Mouse (Mus musculus) mature B cell (primary cell): ENCODE measurements around the gene Lmx1a.

Source experiments
- in situ Hi-C: fragments of 300-500 bp; cut with MboI; formaldehyde crosslinking; loops from 2 replicates; pipeline ENCODE4 v1.14.3; 2019

The Lmx1a gene

DNA sequence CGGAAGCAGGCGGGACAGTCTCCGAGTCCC lies at the start of gene Lmx1a:
Gene Lmx1a (plus strand): TSS at position 6 of the 30 bp plus-strand sequence.
- in situ Hi-C loops, result no loop called here

- in situ Hi-C loops, result no loop called here
These were observed 44.0 kb upstream of the Lmx1a start for GRCm38 (mm10) chr1:167644866-167645537.

GRCm38 (mm10) chr1:167648670-167649069 lies 40.4 kb upstream of the Lmx1a start:
- in situ Hi-C loops, result no loop called here

GRCm38 (mm10) chr1:167649122-167649633 lies 39.9 kb upstream of the Lmx1a start:
- in situ Hi-C loops, result no loop called here

GRCm38 (mm10) chr1:167652336-167652735 lies 36.7 kb upstream of the Lmx1a start:
- in situ Hi-C loops, result no loop called here

GRCm38 (mm10) chr1:167659065-167659464 lies 30.0 kb upstream of the Lmx1a start:
- in situ Hi-C loops, result no loop called here

DNA sequence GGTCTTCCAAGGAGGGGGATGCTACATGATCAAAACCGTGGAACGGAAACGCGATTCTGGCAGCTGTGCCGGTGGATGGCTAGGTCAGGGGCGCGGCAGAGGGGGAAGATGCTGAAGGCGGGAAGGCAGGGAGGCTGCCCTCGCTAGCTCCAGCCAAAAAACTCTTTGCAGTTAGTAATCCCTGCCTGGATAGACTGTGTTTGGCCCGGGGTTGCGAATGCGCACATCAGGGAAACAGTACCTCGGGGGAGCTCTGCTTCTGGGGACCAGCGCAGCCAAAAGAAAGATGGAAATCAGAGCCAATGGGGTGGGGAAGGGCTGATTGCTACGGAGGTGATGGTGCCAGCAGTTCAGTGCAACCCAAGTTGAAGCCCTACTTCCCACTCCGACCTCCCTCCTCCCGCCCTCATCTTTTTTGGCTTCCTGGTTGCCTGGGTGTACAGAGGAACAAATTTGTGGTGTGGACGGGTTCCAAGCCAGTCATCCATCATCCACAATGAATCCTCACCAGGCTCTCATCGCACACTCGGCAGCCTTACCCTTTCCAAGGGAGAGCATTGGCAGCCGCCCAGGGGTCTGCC lies 28.4 kb upstream of the Lmx1a start:
- in situ Hi-C loops, result no loop called here

- in situ Hi-C loops, result no loop called here
These were observed 27.9 kb upstream of the Lmx1a start for GRCm38 (mm10) chr1:167661123-167661522.

- in situ Hi-C loops, result no loop called here
These were observed 25.9 kb upstream of the Lmx1a start for GRCm38 (mm10) chr1:167663136-167663535.

GRCm38 (mm10) chr1:167669796-167670195 lies 19.2 kb upstream of the Lmx1a start:
- in situ Hi-C loops, result no loop called here

DNA sequence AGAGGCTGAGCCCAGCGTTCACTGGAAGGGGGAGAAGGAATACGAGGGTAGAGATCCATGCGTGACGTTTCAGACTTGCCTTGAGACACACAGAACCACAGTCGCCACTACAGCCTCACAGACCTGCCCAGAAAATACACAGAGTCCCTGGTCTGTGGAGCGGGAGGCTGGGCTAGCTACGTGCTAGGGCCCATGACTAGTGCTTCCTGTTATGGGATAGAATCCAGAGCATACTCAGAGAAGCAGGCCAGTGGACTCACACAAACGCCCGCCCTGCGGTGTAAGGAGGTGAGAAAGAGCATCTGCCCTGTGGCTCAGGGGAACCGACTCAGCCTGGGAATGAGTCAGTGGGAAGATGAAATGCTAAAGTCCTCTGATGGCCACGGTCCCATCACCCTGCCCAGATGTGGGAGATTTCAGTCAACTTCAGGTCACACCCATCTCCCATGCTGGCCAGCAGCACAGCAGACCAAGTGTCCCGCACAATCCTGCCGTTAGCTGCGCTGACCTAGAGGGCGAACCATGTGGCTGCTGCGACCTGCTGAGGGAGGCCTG lies 16.5 kb upstream of the Lmx1a start:
- in situ Hi-C loops, result no loop called here

- in situ Hi-C loops, result no loop called here
These were observed 10.0 kb upstream of the Lmx1a start for GRCm38 (mm10) chr1:167679061-167679460.

DNA sequence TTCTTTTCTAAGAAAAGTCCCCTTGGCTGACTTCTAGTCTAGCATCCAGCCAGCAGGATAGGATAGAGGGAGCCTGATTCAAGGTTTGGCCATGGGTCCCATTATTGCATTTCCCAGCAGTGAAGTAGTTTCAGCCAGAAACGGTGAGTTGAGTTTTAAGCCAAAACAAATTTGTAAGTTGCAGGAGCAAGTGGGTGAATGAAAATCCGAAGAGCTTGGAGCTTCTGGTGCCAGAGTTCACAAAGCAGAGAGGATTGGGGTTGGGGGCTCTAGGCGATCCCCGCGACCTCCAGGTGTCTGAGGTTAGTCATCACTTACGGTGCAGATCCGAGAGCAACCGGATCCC lies 1.1 kb upstream of the Lmx1a start:
- in situ Hi-C loops, result no loop called here

GRCm38 (mm10) chr1:167688347-167689231 lies 448 bp upstream of the Lmx1a start:
- in situ Hi-C loops, result no loop called here

DNA sequence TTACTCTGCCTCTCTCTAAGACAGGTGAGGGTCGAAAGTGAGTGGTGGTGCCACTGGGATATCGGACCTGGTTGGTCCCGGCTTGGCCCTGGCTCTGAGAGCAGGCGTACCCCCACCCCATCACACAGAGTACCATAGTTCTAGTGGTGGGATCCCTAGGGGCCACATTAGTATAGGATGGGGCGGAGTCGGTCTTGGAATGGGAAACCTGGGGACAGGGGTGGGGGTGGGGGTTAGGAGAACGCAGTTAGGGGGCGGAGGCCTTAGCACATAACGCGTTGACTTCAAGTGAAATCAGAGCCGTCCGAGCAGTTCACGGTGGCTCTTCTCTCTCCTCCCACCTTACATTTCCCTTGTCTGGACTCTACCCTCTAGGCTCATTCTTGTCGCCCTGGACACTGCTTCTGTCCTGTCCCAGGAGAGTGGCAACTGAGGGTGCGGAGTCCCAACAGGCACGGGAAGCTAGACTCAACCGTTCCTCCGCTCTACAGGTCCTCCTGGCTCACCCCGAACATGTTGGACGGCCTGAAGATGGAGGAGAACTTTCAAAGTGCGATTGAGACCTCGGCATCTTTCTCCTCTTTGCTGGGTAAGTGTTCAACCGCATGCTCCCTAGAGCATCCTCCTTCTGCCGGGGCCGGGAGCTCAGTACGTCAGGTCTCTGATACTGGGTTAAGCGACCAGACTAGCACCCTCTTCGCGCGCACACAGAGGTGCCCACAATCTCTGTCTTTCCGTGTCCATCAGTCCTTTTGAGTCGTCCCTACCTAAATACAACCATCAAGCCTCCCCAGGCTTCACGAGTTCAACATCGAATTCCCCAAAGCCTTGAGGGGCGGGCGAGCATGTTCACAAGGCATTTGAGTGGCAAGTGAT lies 463 bp downstream of the Lmx1a start:
- in situ Hi-C loops, result no loop called here

- in situ Hi-C loops, result no loop called here
These were observed 1.2 kb downstream of the Lmx1a start for GRCm38 (mm10) chr1:167690138-167690710.

DNA sequence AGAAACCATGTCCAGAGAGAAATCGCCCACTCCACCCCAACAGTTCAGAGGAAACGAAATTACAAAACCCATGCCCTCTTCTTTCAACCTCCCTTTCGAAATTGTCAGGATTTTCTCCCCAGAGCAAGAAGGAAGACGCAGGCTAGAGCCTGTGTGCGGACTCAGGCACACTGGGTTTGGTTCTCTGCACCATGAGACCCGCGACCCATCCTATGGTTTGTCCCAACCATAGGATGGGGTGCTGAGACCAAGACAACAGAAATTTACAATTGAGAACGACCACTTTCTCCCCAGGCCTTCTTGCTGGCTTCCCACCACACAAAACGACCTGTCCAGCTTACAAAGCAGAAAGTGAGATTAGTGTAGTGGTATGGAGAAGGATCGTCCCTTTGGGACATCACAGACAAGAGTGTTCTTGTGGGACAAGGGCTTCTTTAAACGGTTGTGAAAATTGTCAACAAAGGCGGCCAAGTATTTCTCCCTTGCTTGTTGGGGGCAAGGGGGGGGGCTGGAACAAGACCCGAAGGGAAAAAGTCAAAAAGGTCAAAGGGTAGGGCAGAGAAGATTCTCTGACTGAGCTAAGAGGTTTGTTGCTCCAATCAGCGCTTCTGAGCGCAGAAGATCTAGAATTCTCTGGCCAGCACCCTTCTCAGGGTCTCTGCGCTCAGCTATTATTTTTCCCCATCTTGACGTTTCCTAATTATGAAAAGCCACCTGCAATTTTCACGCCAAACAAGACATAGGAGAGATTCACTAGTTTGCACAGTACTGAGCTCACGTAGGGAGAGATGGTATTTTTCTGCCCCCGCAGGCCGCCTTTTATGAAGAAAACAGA lies 1.9 kb downstream of the Lmx1a start:
- in situ Hi-C loops, result no loop called here

DNA sequence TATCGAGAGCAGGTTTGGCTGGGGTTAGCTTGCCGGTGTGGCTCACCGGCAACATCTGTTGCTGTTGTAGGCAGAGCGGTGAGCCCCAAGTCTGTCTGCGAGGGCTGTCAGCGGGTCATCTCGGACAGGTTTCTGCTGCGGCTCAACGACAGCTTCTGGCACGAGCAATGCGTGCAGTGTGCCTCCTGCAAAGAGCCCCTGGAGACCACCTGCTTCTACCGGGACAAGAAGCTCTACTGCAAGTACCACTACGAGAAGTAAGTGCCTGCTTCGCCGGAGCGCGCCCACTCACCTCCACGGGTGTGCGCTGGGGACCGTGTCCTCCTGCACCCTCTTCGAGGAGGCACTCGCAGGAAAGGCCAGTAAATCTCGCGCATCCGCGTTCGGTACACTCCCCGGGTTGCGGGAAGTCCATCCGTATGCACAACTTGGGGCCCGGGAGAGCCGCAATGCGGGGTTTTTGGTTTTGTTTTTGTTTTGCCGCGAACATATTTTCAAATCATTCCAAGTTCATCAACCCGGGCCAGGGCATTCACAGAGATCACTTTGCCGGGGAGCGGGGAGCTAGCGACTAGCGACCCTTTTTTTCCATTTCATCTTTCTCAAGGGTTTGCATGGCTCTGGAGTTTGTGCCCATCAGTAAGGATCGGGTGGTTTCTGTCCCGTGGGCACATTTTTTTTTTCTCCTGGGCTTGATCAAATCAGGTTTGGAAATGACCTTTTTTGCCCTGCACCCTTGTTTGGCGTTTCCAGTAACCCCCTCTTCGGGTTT lies 3.1 kb downstream of the Lmx1a start:
- in situ Hi-C loops, result no loop called here

- in situ Hi-C loops, result no loop called here
These were observed 3.6 kb downstream of the Lmx1a start for GRCm38 (mm10) chr1:167692683-167693045.
